Mouse (Mus musculus) neural tube, embryonic 11.5 days (tissue): ENCODE results near the gene Idh3b. TPM values are rescaled to one million over a fixed set of nuclear protein-coding genes. Genes with fewer than 3 reads are reported as not detected.

Experiments
- ATAC-seq: fragments of 200-750 bp; cut with Nextera tagmentation; 2 replicates; pipeline ENCODE4 v1.8.0; 2017; ENCODE audit warnings: moderate number of reproducible peaks, mild to moderate bottlenecking, moderate TSS enrichment, moderate library complexity; ENCODE audit not compliant: insufficient read depth, low FRiP score, low TSS enrichment
- DNase-seq: peaks from one replicate; pipeline ENCODE4 v3.0.0-alpha.2; 2015; ENCODE audit warnings: low spot score
- H3K27ac ChIP-seq: fragments of 300-500 bp; sonication (generic); 2 replicates; pipeline ENCODE4 v1.5.1; 2014; ENCODE audit warnings: low read depth, mild to moderate bottlenecking, low read length
- H3K27me3 ChIP-seq: fragments of 300-500 bp; sonication (generic); 2 replicates; pipeline ENCODE4 v1.6.1; 2014; ENCODE audit warnings: mild to moderate bottlenecking, low read length, mixed read lengths; ENCODE audit not compliant: control insufficient read depth, insufficient read depth
- H3K36me3 ChIP-seq: fragments of 300-500 bp; sonication (generic); 2 replicates; pipeline ENCODE4 v1.6.1; 2014; ENCODE audit warnings: mild to moderate bottlenecking, low read length, moderate library complexity, mixed read lengths; ENCODE audit not compliant: control insufficient read depth, insufficient read depth
- H3K4me1 ChIP-seq: fragments of 300-500 bp; sonication (generic); 2 replicates; pipeline ENCODE4 v1.6.1; 2014; ENCODE audit warnings: low read length, mixed read lengths; ENCODE audit not compliant: control insufficient read depth, insufficient read depth
- H3K4me2 ChIP-seq: fragments of 300-500 bp; sonication (generic); 2 replicates; pipeline ENCODE4 v1.6.1; 2014; ENCODE audit warnings: low read depth, mild to moderate bottlenecking, moderate library complexity
- H3K4me3 ChIP-seq: fragments of 300-500 bp; sonication (generic); 2 replicates; pipeline ENCODE4 v1.5.1; 2014; ENCODE audit warnings: low read depth, low read length
- H3K9ac ChIP-seq: fragments of 300-500 bp; sonication (generic); 2 replicates; pipeline ENCODE4 v1.6.1; 2014; ENCODE audit warnings: mild to moderate bottlenecking, low read length
- H3K9me3 ChIP-seq: fragments of 300-500 bp; sonication (generic); 2 replicates; pipeline ENCODE4 v1.6.1; 2016; ENCODE audit warnings: low read length; ENCODE audit not compliant: control insufficient read depth
- whole genome bisulfite sequencing: fragments of 180-500 bp; shearing (Covaris S2); extraction: QIAGEN DNeasy Blood & Tissue Kit; methylation state at CpG from one replicate; pipeline ENCODE4 v1.1.7; 2014; 5-methylcytosine and 5-hydroxymethylcytosine counted together
- polyA plus RNA-seq: library from polyadenylated mRNA; unstranded; fragments of >200 nt; fragmentation: Nextera tagmentation; extraction: Ambion mirVana; gene quantifications from 2 replicates; pipeline ENCODE4 v1.2.1, GENCODE M21; 2014

Gene Idh3b
- polyA plus RNA-seq, 1 experiment from 2014 or later = 149 TPM

DNA sequence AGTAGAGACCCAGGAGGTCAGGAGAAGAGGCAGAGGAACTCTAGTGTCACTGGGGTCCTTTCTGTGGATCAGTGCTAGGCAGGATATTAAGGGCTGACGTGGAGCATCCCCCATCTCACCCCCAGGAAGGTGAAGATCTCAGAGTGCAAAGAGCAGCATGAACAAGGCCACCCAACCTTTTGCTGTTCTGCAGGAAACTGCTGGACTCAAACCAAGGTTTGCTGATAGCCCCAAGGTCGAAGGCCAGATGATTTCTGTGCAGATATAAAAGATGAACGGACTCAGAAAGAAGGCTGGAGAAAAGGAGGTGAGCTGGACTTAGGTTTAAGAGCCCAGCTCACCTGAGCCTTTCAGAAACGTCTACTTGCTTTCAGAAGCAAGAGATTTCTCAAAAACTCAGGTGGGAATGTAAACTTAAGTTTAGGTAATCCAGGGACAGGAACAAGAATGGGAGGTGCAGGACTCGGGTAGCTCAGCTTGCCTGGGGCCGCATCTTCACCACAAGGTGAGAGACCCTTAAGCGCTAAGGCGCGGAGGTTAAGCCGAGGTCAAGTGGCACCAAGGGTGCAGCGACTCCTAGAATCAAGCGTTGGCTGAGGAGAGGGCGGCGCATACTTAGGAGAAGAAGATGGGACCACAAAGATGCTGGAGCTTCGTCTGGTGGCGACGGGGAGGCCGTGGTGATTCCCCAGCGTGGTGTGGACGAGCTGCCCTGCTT, 10.0 kb upstream of the Idh3b start:
- no peaks in the 10 kb centered on the region for H3K9me3 ChIP-seq
- H3K4me1 ChIP-seq = peaks cover 14% of the 10 kb centered on the region
- no peaks in the 10 kb centered on the region for H3K36me3 ChIP-seq
- H3K4me2 ChIP-seq = peak overlapping the region; percentile 73
- peak overlapping the region; percentile 79 for H3K4me3 ChIP-seq
- ATAC-seq (peak; percentile 3; the same call in 1 of the 2 replicates), DNase-seq (no peak)
- peak overlapping the region; percentile 78; the same call in 1 of the 2 replicates for H3K27ac ChIP-seq
- peaks cover 15% of the 10 kb centered on the region; the same call in 1 of the 2 replicates for H3K27me3 ChIP-seq
- H3K9ac ChIP-seq = peak overlapping the region; percentile 80
- whole genome bisulfite sequencing = 10% methylated on average over 20 of the region's 20 CpGs

DNA sequence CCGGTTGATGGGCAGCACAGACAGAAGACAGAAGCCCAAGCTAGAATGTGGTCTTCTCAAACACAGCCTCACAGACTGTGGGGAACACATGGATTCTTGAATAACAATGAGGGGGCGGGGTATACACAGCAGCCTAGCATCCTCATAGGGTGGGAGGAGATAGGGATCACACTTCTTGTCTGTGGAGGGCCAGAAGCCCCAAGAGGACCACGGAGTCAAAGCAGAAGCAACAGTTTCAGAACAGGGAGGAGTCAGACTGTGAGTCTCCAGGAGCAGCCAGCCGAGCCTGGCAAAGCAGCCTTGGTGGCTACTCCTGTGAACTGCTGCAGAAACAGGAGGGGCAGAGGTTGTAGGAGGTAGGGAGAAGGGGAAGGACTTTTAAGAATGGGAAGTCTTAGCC, 9.1 kb upstream of the Idh3b start:
- Histone ChIP-seq H3K4me3 (no peak overlapping the region), H3K36me3 (no peaks in the 10 kb centered on the region), H3K9me3 (no peaks in the 10 kb centered on the region), H3K27me3 (peaks cover 15% of the 10 kb centered on the region; the same call in 1 of the 2 replicates), H3K4me2 (no peak overlapping the region), H3K9ac (no peak overlapping the region), H3K4me1 (peaks cover 14% of the 10 kb centered on the region), H3K27ac (no peak overlapping the region)
- 4% methylated on average over 4 of the region's 4 CpGs for WGBS
- DNase-seq (peak; percentile 31), ATAC-seq (0 out of 2 replicates have a peak, but pooled peaks have one; percentile 31)

DNA sequence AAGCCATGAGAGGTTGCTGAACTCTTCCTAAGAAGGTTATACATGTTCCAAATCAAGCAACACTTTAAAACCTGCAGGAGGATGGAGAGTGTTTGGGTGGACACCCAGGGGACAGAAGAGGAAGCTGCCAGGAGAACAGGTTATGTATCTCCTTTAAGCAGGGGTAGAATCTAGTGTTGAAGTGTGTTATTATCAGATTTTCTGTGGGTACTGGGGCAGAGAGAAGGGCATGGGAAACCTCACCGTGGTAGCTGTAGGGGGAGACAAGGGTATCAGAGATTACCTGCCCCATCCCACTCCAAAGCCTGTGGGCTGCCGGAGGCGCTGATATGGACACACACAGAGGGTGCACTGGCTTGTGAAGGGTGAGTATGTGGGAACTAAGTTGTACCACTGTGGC, 8.7 kb upstream of the Idh3b start:
- H3K4me1 ChIP-seq = peaks cover 14% of the 10 kb centered on the region
- H3K4me2 ChIP-seq = no peak overlapping the region
- WGBS = 61% methylated on average over 3 of the region's 3 CpGs
- no peaks in the 10 kb centered on the region for H3K36me3 ChIP-seq
- no peak overlapping the region for H3K9ac ChIP-seq
- H3K4me3 ChIP-seq = no peak overlapping the region
- DNase-seq = no peak
- H3K27me3 ChIP-seq = peaks cover 15% of the 10 kb centered on the region; the same call in 1 of the 2 replicates
- no peak for ATAC-seq
- H3K9me3 ChIP-seq = no peaks in the 10 kb centered on the region
- no peak overlapping the region for H3K27ac ChIP-seq

DNA sequence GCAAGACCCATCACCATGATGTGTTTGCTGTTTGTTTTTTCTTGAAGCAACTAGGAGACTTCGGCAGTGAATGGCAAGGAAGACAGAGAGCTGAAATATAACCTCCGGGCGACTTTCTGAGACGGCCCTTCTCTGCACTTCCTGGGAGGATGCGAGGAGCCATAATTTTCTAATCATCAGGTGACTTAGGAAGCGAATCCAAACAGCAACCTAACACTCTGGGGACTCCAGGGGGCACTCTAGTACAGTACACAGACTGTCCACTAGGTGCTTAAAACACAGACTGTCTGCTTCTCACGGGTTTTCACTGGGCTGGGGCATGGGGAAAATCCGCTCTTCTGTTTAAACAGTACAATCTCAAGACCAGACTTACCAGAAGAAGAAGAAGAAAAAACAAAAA, 7.1 kb upstream of the Idh3b start:
- Histone ChIP-seq H3K27me3 (peaks cover 11% of the 10 kb centered on the region; the same call in 1 of the 2 replicates), H3K27ac (no peak overlapping the region), H3K36me3 (no peaks in the 10 kb centered on the region), H3K9me3 (no peaks in the 10 kb centered on the region), H3K9ac (no peak overlapping the region), H3K4me1 (peaks cover 11% of the 10 kb centered on the region; the same call in 1 of the 2 replicates), H3K4me3 (no peak overlapping the region), H3K4me2 (no peak overlapping the region)
- 20% methylated on average over 8 of the region's 8 CpGs for WGBS
- DNase-seq = peak; percentile 75
- ATAC-seq = no peak

DNA sequence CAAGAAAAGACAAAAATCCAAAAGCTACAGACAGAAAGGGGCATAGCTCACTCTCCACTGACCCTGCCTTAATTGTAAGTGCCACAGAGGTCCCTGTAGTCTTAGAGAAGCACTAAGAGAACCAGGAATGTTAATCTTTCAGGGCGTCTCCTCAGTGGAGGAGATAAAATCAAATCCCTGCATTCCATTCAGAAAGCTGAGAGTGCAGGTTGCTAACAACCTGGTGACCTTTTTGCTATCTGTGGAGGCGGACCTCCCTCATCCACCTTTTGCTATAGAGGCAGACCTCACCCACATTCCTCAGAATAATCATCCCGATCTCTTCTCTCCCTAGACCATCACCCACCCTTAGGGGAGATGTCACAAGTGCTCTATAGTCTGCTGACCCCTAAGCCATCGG, 4.7 kb upstream of the Idh3b start:
- H3K9ac ChIP-seq = no peak overlapping the region
- H3K9me3 ChIP-seq = no peaks in the 10 kb centered on the region
- no peak overlapping the region for H3K4me3 ChIP-seq
- WGBS = 77% methylated on average over 4 of the region's 4 CpGs
- 0 out of 2 replicates have a peak, but pooled peaks cover 2% of the 10 kb centered on the region for H3K27me3 ChIP-seq
- no peak overlapping the region for H3K4me2 ChIP-seq
- no peaks in the 10 kb centered on the region for H3K36me3 ChIP-seq
- peaks cover 7% of the 10 kb centered on the region; the same call in 1 of the 2 replicates for H3K4me1 ChIP-seq
- ATAC-seq (no peak), DNase-seq (no peak)
- no peak overlapping the region for H3K27ac ChIP-seq

DNA sequence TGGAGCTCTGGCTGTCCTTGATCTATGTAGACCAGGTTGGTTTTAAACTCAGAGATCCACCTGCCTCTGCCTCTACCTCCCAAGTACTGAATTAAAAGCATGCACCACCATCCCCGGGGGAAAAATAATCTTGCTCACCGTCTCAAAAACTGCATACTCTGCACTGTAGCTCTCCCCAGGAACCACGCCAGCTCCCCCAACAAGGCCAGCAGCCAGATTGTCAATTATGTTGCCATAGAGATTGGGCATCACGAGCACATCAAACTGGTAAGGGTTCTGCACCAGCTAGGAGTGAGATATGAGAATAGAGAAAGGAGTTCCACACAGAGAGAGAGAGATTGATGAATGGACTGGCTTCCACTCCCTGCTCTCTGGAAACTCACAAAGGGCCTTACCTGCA, 3.5 kb downstream of the Idh3b start:
- Histone ChIP-seq H3K4me2 (no peak overlapping the region), H3K9me3 (no peaks in the 10 kb centered on the region), H3K4me3 (no peak overlapping the region), H3K4me1 (peaks cover 11% of the 10 kb centered on the region), H3K27me3 (no peaks in the 10 kb centered on the region), H3K9ac (no peak overlapping the region), H3K27ac (no peak overlapping the region), H3K36me3 (peaks cover 17% of the 10 kb centered on the region)
- ATAC-seq = no peak
- WGBS = 81% methylated on average over 4 of the region's 4 CpGs
- no peak for DNase-seq

DNA sequence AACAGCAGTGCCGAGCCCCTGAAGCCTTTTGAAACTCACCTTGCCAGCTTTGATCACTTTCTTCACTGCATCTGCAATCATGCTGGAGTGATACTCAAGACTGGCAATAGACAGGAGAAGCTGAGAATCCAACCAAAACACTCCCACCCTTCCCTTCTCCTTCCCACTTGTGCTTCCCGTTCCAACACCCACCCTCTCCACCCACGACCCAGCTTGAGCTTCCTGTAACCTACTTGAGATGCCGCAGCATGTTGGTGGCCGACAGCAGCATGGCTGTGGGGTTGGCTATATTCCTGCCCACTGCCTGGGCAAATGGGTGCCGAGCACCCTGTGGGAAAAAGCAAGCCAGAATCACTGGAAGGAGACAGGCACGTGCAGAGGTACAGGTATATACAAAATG, 4.1 kb downstream of the Idh3b start:
- H3K36me3 ChIP-seq = peaks cover 20% of the 10 kb centered on the region
- DNase-seq (no peak), ATAC-seq (no peak)
- no peak overlapping the region for H3K4me3 ChIP-seq
- no peak overlapping the region for H3K4me2 ChIP-seq
- H3K27me3 ChIP-seq = no peaks in the 10 kb centered on the region
- 72% methylated on average over 7 of the region's 7 CpGs for WGBS
- no peak overlapping the region for H3K27ac ChIP-seq
- peaks cover 15% of the 10 kb centered on the region for H3K4me1 ChIP-seq
- H3K9me3 ChIP-seq = no peaks in the 10 kb centered on the region
- H3K9ac ChIP-seq = no peak overlapping the region

DNA sequence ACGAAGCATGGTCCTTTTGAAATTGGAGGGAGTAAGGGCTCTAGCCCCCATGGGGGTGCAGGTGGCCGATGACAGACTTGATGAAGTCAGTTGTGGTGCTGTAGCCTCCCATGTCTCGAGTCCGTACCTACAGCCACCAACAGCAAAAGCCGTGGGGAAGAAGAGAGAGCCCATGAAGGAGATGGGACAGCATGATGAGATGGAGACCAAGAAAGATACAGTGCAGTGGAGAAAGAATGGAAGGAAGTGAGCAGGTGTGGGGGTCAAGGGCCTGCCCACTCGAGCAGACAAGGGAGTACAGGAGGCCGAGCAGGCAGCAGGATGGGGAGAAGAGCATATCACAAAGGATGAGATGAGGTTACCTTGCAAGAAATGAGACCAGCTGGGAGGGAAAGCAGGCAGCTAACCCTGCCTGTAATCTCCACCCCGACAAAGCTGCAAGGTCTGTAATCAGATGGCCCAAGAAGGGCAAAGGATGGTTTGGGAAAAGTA, 4.7 kb downstream of the Idh3b start:
- ATAC-seq (no peak), DNase-seq (no peak)
- H3K9me3 ChIP-seq = no peaks in the 10 kb centered on the region
- H3K4me1 ChIP-seq = peaks cover 11% of the 10 kb centered on the region
- H3K27ac ChIP-seq = no peak overlapping the region
- H3K27me3 ChIP-seq = no peaks in the 10 kb centered on the region
- H3K9ac ChIP-seq = no peak overlapping the region
- no peak overlapping the region for H3K4me3 ChIP-seq
- WGBS = 43% methylated on average over 8 of the region's 8 CpGs
- H3K4me2 ChIP-seq = no peak overlapping the region
- peaks cover 20% of the 10 kb centered on the region for H3K36me3 ChIP-seq

DNA sequence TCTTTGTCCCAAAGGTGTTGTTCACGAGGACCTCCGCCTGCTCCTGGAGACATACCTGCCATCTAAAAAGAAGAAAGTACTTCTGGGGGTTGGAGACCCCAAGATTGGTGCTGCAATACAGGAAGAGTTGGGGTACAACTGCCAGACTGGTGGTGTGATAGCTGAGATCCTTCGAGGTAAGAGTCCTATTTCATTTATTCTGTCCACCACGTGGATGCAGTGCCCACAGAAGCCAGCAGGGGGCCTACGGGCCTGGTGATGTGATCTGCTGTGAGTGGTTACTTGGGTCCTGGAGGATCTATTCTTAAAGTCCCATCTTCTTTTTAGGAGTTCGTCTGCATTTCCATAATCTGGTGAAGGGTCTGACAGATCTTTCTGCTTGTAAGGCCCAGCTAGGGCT, 8.7 kb downstream of the Idh3b start:
- peaks cover 16% of the 10 kb centered on the region for H3K36me3 ChIP-seq
- H3K4me3 ChIP-seq = peak overlapping the region; percentile 94
- H3K27ac ChIP-seq = no peak overlapping the region
- DNase-seq = peak; percentile 78
- no peaks in the 10 kb centered on the region for H3K9me3 ChIP-seq
- H3K4me2 ChIP-seq = peak overlapping the region; percentile 79
- no peak for ATAC-seq
- no peak overlapping the region for H3K9ac ChIP-seq
- no peaks in the 10 kb centered on the region for H3K27me3 ChIP-seq
- H3K4me1 ChIP-seq = peaks cover 6% of the 10 kb centered on the region; the same call in 1 of the 2 replicates
- WGBS = 49% methylated on average over 6 of the region's 6 CpGs
